Mouse (Mus musculus) hindbrain, embryonic 10.5 days (tissue): Measurements from ENCODE around the gene Cpt1c. TPM values are rescaled to one million over a fixed set of nuclear protein-coding genes. Genes with fewer than 3 reads are reported as not detected.

Source experiments
- DNase-seq: peaks from one replicate; pipeline ENCODE4 v3.0.0-alpha.2; 2017; ENCODE audit warnings: low spot score
- H3K27ac ChIP-seq: fragments of 300-500 bp; sonication (generic); 2 replicates; pipeline ENCODE4 v1.5.1; 2016; ENCODE audit warnings: mild to moderate bottlenecking, moderate library complexity
- H3K27me3 ChIP-seq: fragments of 300-500 bp; sonication (generic); 2 replicates; pipeline ENCODE4 v1.6.1; 2016; ENCODE audit warnings: mild to moderate bottlenecking; ENCODE audit not compliant: poor library complexity, insufficient read depth, severe bottlenecking
- H3K36me3 ChIP-seq: fragments of 300-500 bp; sonication (generic); 2 replicates; pipeline ENCODE4 v1.6.1; 2016; ENCODE audit warnings: mild to moderate bottlenecking, moderate library complexity
- H3K4me1 ChIP-seq: fragments of 300-500 bp; sonication (generic); replicated peaks from 2 replicates; pipeline ENCODE4 v1.6.1; 2016; ENCODE audit warnings: mild to moderate bottlenecking
- H3K4me3 ChIP-seq: fragments of 300-500 bp; sonication (generic); 2 replicates; pipeline ENCODE4 v1.5.1; 2016; ENCODE audit warnings: mild to moderate bottlenecking, moderate library complexity
- H3K9me3 ChIP-seq: fragments of 300-500 bp; sonication (generic); 2 replicates; pipeline ENCODE4 v1.6.1; 2016; ENCODE audit warnings: mild to moderate bottlenecking, moderate library complexity
- WGBS: fragments of 180-500 bp; shearing (Covaris S2); methylation state at CpG from one replicate; pipeline ENCODE4 v1.1.7; 2016; 5-methylcytosine and 5-hydroxymethylcytosine counted together
- polyA plus RNA-seq: library from polyadenylated mRNA; unstranded; fragments of >200 nt; fragmentation: Nextera tagmentation; extraction: Ambion mirVana; gene quantifications from 2 replicates; pipeline ENCODE4 v1.2.1, GENCODE M21; 2016

Cpt1c gene
- polyA plus RNA-seq, 1 experiment from 2014 or later = 26.8 TPM

- no peak for DNase-seq
- WGBS = 86% methylated on average over 3 of the region's 3 CpGs
- Histone ChIP-seq H3K4me3 (no peak overlapping the region), H3K36me3 (peaks cover 87% of the 10 kb centered on the region), H3K27ac (no peak overlapping the region), H3K9me3 (no peaks in the 10 kb centered on the region), H3K4me1 (no peaks in the 10 kb centered on the region), H3K27me3 (no peaks in the 10 kb centered on the region)
Observed at GRCm38 (mm10) chr7:44918219-44918618, 56.4 kb downstream of the Cpt1c start.

GRCm38 (mm10) chr7:44916881-44917280 lies 57.8 kb downstream of the Cpt1c start:
- 92% methylated on average over 4 of the region's 4 CpGs for WGBS
- peaks cover 87% of the 10 kb centered on the region for H3K36me3 ChIP-seq
- DNase-seq = no peak

GRCm38 (mm10) chr7:44916191-44916590 lies 58.5 kb downstream of the Cpt1c start:
- DNase-seq = no peak
- Histone ChIP-seq H3K36me3 (peaks cover 88% of the 10 kb centered on the region), H3K27ac (no peak overlapping the region), H3K27me3 (no peaks in the 10 kb centered on the region), H3K4me1 (no peaks in the 10 kb centered on the region), H3K4me3 (no peak overlapping the region), H3K9me3 (no peaks in the 10 kb centered on the region)
- 92% methylated on average over 6 of the region's 6 CpGs for WGBS

More at GRCm38 (mm10) chr7:44916881-44917280, 57.8 kb downstream of the Cpt1c start:
- no peaks in the 10 kb centered on the region for H3K9me3 ChIP-seq
- H3K4me1 ChIP-seq = no peaks in the 10 kb centered on the region
- H3K27me3 ChIP-seq = no peaks in the 10 kb centered on the region
- no peak overlapping the region for H3K4me3 ChIP-seq
- no peak overlapping the region for H3K27ac ChIP-seq

DNA sequence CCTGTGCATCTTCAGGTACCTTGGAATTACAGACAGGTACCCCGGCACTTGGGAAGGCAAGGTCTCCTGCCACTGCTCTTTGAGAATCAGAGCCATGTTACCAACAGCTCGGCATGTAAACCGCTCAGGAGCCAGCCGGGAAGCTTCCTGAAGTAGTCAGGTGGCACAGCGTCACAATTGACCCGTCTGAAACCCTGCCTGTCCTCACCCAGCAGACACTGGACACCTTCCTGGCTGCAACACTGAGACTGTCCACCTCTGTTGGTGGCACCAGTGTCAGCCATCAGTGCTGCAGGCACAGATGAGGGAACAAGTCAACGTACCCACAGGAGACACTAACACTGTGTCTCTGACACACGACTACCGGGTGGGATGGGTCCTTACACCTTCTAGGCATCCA lies 59.3 kb downstream of the Cpt1c start:
- H3K9me3 ChIP-seq = no peaks in the 10 kb centered on the region
- H3K4me1 ChIP-seq = no peaks in the 10 kb centered on the region
- DNase-seq = no peak
- H3K4me3 ChIP-seq = no peak overlapping the region
- 94% methylated on average over 9 of the region's 9 CpGs for WGBS
- peaks cover 88% of the 10 kb centered on the region for H3K36me3 ChIP-seq
- H3K27ac ChIP-seq = no peak overlapping the region
- H3K27me3 ChIP-seq = no peaks in the 10 kb centered on the region

DNA sequence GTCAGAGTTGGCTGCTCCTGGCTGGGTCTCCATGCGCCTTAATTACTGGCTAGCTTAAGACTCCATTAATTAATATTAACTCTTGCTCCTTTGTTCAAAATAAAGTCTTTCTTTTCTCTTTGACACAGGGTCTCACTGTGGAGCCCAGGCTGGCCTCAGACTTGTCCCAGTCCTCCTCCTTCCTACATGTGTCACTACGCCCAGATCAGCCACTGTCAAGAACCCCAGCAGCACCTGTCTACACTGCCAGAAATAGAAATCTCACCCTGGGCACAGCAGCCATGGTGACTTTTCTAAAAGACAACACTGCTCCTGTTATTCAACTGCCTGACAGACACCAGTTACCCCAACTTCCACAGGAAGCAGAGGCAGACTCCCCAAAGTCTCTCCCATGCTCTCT lies 60.3 kb downstream of the Cpt1c start:
- Histone ChIP-seq H3K9me3 (no peaks in the 10 kb centered on the region), H3K4me1 (no peaks in the 10 kb centered on the region), H3K36me3 (peaks cover 88% of the 10 kb centered on the region), H3K27ac (no peak overlapping the region), H3K27me3 (no peaks in the 10 kb centered on the region), H3K4me3 (no peak overlapping the region)
- DNase-seq = no peak
- 89% methylated on average over 2 of the region's 2 CpGs for WGBS

Other genes with a start within 250 kb of the Cpt1c start
- gene Vrk3, start 226.4 kb downstream of the Cpt1c start, polyA plus RNA-seq = 45.3 and 46.6 TPM in 2 replicates
- 3.6 and 4.0 TPM in 2 replicates for gene Zfp473, start 223.8 kb downstream of the Cpt1c start, polyA plus RNA-seq
- 135 and 158 TPM in 2 replicates for gene Nup62, start 158.8 kb downstream of the Cpt1c start, polyA plus RNA-seq
- gene Il4i1, start 158.5 kb downstream of the Cpt1c start, polyA plus RNA-seq = 1.7 and 1.9 TPM in 2 replicates
- gene Atf5, start 158.2 kb downstream of the Cpt1c start, polyA plus RNA-seq = 4.6 TPM in 2 replicates
- gene Akt1s1, start 125.9 kb downstream of the Cpt1c start, polyA plus RNA-seq = 81.7 and 93.3 TPM in 2 replicates
- 77.1 and 91.1 TPM in 2 replicates for gene Tbc1d17, start 125.8 kb downstream of the Cpt1c start, polyA plus RNA-seq
- gene Pnkp, start 117.7 kb downstream of the Cpt1c start, polyA plus RNA-seq = 36.3 and 40.2 TPM in 2 replicates
- gene Ptov1, start 105.1 kb downstream of the Cpt1c start, polyA plus RNA-seq = 478 and 579 TPM in 2 replicates
- gene Med25, start 82.1 kb downstream of the Cpt1c start, polyA plus RNA-seq = 187 and 223 TPM in 2 replicates
- gene Fuz, start 78.8 kb downstream of the Cpt1c start, polyA plus RNA-seq = 24.4 and 28.4 TPM in 2 replicates
- gene Ap2a1, start 45.4 kb downstream of the Cpt1c start, polyA plus RNA-seq = 80.7 and 93.1 TPM in 2 replicates
- 0.08 TPM in 1 of 2 replicates, not detected in the other for gene Tsks, start 31.6 kb downstream of the Cpt1c start, polyA plus RNA-seq
- gene Prmt1, start 11.7 kb upstream of the Cpt1c start, polyA plus RNA-seq = 843 and 861 TPM in 2 replicates
- 76.7 and 78.1 TPM in 2 replicates for gene Irf3, start 22.8 kb upstream of the Cpt1c start, polyA plus RNA-seq
- gene Bcl2l12, start 23.9 kb upstream of the Cpt1c start, polyA plus RNA-seq = 69.6 and 73.9 TPM in 2 replicates
- 44.0 and 49.9 TPM in 2 replicates for gene Scaf1, start 41.5 kb upstream of the Cpt1c start, polyA plus RNA-seq
- 24.4 and 24.8 TPM in 2 replicates for gene Rras, start 43.1 kb upstream of the Cpt1c start, polyA plus RNA-seq
- 11.9 and 13.4 TPM in 2 replicates for gene Prr12, start 78.0 kb upstream of the Cpt1c start, polyA plus RNA-seq
- 67.8 and 70.7 TPM in 2 replicates for gene Nosip, start 87.6 kb upstream of the Cpt1c start, polyA plus RNA-seq
- 16.9 and 18.6 TPM in 2 replicates for gene Prrg2, start 87.8 kb upstream of the Cpt1c start, polyA plus RNA-seq
- gene Rcn3, start 117.4 kb upstream of the Cpt1c start, polyA plus RNA-seq = 127 and 135 TPM in 2 replicates
- 9.9 and 13.1 TPM in 2 replicates for gene Fcgrt, start 129.0 kb upstream of the Cpt1c start, polyA plus RNA-seq
- 1,526 and 1,700 TPM in 2 replicates for gene Rps11, start 149.6 kb upstream of the Cpt1c start, polyA plus RNA-seq
- 1,174 and 1,234 TPM in 2 replicates for gene Rpl13a, start 153.9 kb upstream of the Cpt1c start, polyA plus RNA-seq
- gene Gm45713, start 161.4 kb upstream of the Cpt1c start, polyA plus RNA-seq = 0.13 and 0.15 TPM in 2 replicates
- gene Flt3l, start 161.6 kb upstream of the Cpt1c start, polyA plus RNA-seq = 0.85 and 2.0 TPM in 2 replicates
- gene Pih1d1, start 179.5 kb upstream of the Cpt1c start, polyA plus RNA-seq = 101 and 116 TPM in 2 replicates
- 54.5 and 55.3 TPM in 2 replicates for gene Aldh16a1, start 179.7 kb upstream of the Cpt1c start, polyA plus RNA-seq
- gene Slc17a7, start 189.1 kb upstream of the Cpt1c start, polyA plus RNA-seq = 0.71 and 1.2 TPM in 2 replicates
- not detected in 2 replicates for gene Gfy, start 204.7 kb upstream of the Cpt1c start, polyA plus RNA-seq
- not detected in 2 replicates for gene Pth2, start 206.1 kb upstream of the Cpt1c start, polyA plus RNA-seq
- gene Ccdc155, start 230.0 kb upstream of the Cpt1c start, polyA plus RNA-seq = 0.64 and 0.80 TPM in 2 replicates
- gene Dkkl1, start 237.3 kb upstream of the Cpt1c start, polyA plus RNA-seq = 1.8 and 2.1 TPM in 2 replicates
- 324 and 370 TPM in 2 replicates for gene Tead2, start 240.9 kb upstream of the Cpt1c start, polyA plus RNA-seq